Mouse (Mus musculus) lung, adult 2 months (tissue): Measurements from ENCODE around the gene Fgf11.

ENCODE experiments used
- CTCF ChIP-seq: fragments of 200-500 bp; IDR thresholded peaks from 2 replicates; pipeline ENCODE4 v1.5.1; 2011; ENCODE audit warnings: mild to moderate bottlenecking, low read length, control low read depth; ENCODE audit not compliant: insufficient read depth
- POLR2A ChIP-seq: fragments of 200-500 bp; IDR thresholded peaks from 2 replicates; pipeline ENCODE4 v1.6.1; 2011; ENCODE audit warnings: low read depth, mild to moderate bottlenecking, control low read depth, low read length, borderline replicate concordance; ENCODE audit errors: extremely low read depth

GRCm38 (mm10) chr11:69846738-69847688, 45.4 kb upstream of the Fgf11 start:
- TF ChIP-seq POLR2A (no peak; the same call in 1 of the 2 replicates), CTCF (no peak)
